Mouse (Mus musculus) midbrain, embryonic 14.5 days (tissue): ENCODE results near the gene Hist1h2bl. TPM values are rescaled to one million over a fixed set of nuclear protein-coding genes. Genes with fewer than 3 reads are reported as not detected.

ENCODE experiments used
- ATAC-seq: fragments of 200-750 bp; cut with Nextera tagmentation; 2 replicates; pipeline ENCODE4 v1.8.0; 2017; ENCODE audit warnings: moderate number of reproducible peaks, moderate library complexity; ENCODE audit not compliant: low FRiP score, low TSS enrichment
- DNase-seq: peaks from one replicate; pipeline ENCODE4 v3.0.0-alpha.2; 2015
- H3K27ac ChIP-seq: fragments of 300-500 bp; sonication (generic); replicated peaks from 2 replicates; pipeline ENCODE4 v1.5.1; 2014; ENCODE audit warnings: mild to moderate bottlenecking, low read depth, low read length, moderate library complexity
- H3K27me3 ChIP-seq: fragments of 300-500 bp; sonication (generic); 2 replicates; pipeline ENCODE4 v1.6.1; 2014; ENCODE audit warnings: low read length, control low read depth, mixed read lengths; ENCODE audit not compliant: control insufficient read depth, insufficient read depth
- H3K36me3 ChIP-seq: fragments of 300-500 bp; sonication (generic); 2 replicates; pipeline ENCODE4 v1.6.1; 2014; ENCODE audit warnings: low read length, control low read depth; ENCODE audit not compliant: control insufficient read depth, insufficient read depth
- H3K4me1 ChIP-seq: fragments of 300-500 bp; sonication (generic); 2 replicates; pipeline ENCODE4 v1.6.1; 2014; ENCODE audit warnings: mild to moderate bottlenecking, antibody characterized with exemption, low read length, control low read depth; ENCODE audit not compliant: control insufficient read depth, insufficient read depth
- H3K4me2 ChIP-seq: fragments of 300-500 bp; sonication (generic); 2 replicates; pipeline ENCODE4 v1.6.1; 2014; ENCODE audit warnings: mild to moderate bottlenecking, low read length, moderate library complexity
- H3K4me3 ChIP-seq: fragments of 300-500 bp; sonication (generic); replicated peaks from 2 replicates; pipeline ENCODE4 v1.5.1; 2014; ENCODE audit warnings: low read depth, low read length
- H3K9ac ChIP-seq: fragments of 300-500 bp; sonication (generic); replicated peaks from 2 replicates; pipeline ENCODE4 v1.6.1; 2014; ENCODE audit warnings: mild to moderate bottlenecking, low read length, moderate library complexity
- H3K9me3 ChIP-seq: fragments of 300-500 bp; sonication (generic); 2 replicates; pipeline ENCODE4 v1.6.1; 2016; ENCODE audit warnings: low read length, control low read depth, mixed read lengths; ENCODE audit not compliant: control insufficient read depth
- WGBS: fragments of 180-500 bp; shearing (Covaris S2); extraction: QIAGEN DNeasy Blood & Tissue Kit; methylation state at CpG from one replicate; pipeline ENCODE4 v1.1.7; 2014; 5-methylcytosine and 5-hydroxymethylcytosine counted together
- microRNA-seq: library from miRNA; unstranded; fragments of <30 nt; microRNA quantifications from one replicate; pipeline ENCODE4, GENCODE M21; 2016
- polyA plus RNA-seq: library from polyadenylated mRNA; unstranded; fragments of >200 nt; fragmentation: Nextera tagmentation; extraction: Ambion mirVana; gene quantifications from 2 replicates; pipeline ENCODE4 v1.2.1, GENCODE M21; 2014

Gene Hist1h2bl
- polyA plus RNA-seq, 1 experiment from 2014 or later, result not detected

DNA sequence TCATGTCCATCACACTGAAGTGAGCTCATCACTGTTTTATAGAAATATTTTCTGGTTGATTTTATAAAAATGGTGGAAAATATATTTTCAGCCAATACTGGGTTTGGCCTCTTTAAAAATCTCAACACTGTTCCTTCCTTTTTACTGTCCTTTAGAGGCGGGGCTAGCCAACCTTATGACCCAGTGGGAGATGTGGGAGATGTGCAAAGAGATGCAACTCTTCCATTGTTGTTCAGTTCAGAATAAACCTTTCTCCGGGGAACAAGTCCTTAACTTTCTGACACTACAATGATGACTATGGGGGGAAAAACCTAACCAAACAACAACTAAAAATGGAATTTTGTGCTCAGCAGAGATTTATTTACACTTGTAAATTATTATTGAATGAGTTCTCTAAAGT is 38.6 kb downstream of the Hist1h2bl start, which contains the start of gene Olfr1360:
Gene Olfr1360, minus strand, starts transcription at position 101 of the 400 bp plus-strand sequence.
- no peak within 1 kb of the TSS for H3K9ac ChIP-seq
- no peaks in the 10 kb centered on the region for H3K36me3 ChIP-seq
- DNase-seq (no peak), ATAC-seq (no peak)
- no peak within 1 kb of the TSS for H3K4me3 ChIP-seq
- H3K27ac ChIP-seq, result no peak within 1 kb of the TSS
- WGBS, result 84% methylated on average over 2 of the region's 2 CpGs
- no peak within 1 kb of the TSS for H3K4me2 ChIP-seq
- no peaks in the 10 kb centered on the region for H3K9me3 ChIP-seq
- H3K4me1 ChIP-seq, result no peaks in the 10 kb centered on the region
- no peaks in the 10 kb centered on the region for H3K27me3 ChIP-seq

Small RNA genes lying within 50 kb of the gene (microRNA-seq; reads per million reads assigned to microRNA genes)
- not detected for gene Gm44357
- not detected for gene Gm44367
- gene Gm44454, result not detected

Other genes starting within 250 kb of the Hist1h2bl start
- 3.2 and 5.1 TPM in 2 replicates for gene Nkapl, start 247.6 kb downstream of the Hist1h2bl start, polyA plus RNA-seq
- gene Zkscan4, start 237.2 kb downstream of the Hist1h2bl start, polyA plus RNA-seq, result 8.8 and 9.7 TPM in 2 replicates
- gene Gm10065, start 236.7 kb downstream of the Hist1h2bl start, polyA plus RNA-seq, result not detected in 2 replicates
- gene AK157302, start 220.9 kb downstream of the Hist1h2bl start, polyA plus RNA-seq, result 0.34 and 0.54 TPM in 2 replicates
- 4.7 and 6.6 TPM in 2 replicates for gene Gm11273, start 214.7 kb downstream of the Hist1h2bl start, polyA plus RNA-seq
- gene Zkscan8, start 185.0 kb downstream of the Hist1h2bl start, polyA plus RNA-seq, result 6.1 and 10.9 TPM in 2 replicates
- gene Olfr1366, start 173.3 kb downstream of the Hist1h2bl start, polyA plus RNA-seq, result 0.07 and 0.20 TPM in 2 replicates
- gene Olfr1535, start 156.2 kb downstream of the Hist1h2bl start, polyA plus RNA-seq, result 0.05 and 0.13 TPM in 2 replicates
- gene Olfr1364, start 134.4 kb downstream of the Hist1h2bl start, polyA plus RNA-seq, result not detected in 2 replicates
- not detected in 2 replicates for gene Olfr1362, start 102.1 kb downstream of the Hist1h2bl start, polyA plus RNA-seq
- not detected in 2 replicates for gene Olfr11, start 73.6 kb downstream of the Hist1h2bl start, polyA plus RNA-seq
- gene Olfr1361, start 52.8 kb downstream of the Hist1h2bl start, polyA plus RNA-seq, result not detected in 2 replicates
- gene Olfr1360, start 38.7 kb downstream of the Hist1h2bl start, polyA plus RNA-seq, result not detected in 2 replicates
- not detected in 2 replicates for gene Olfr1359, start 18.0 kb downstream of the Hist1h2bl start, polyA plus RNA-seq
- gene Hist1h2ai, start 279 bp upstream of the Hist1h2bl start, polyA plus RNA-seq, result 13.6 and 22.1 TPM in 2 replicates
- 2.9 and 6.0 TPM in 2 replicates for gene Hist1h3h, start 1.5 kb upstream of the Hist1h2bl start, polyA plus RNA-seq
- 1.1 and 1.4 TPM in 2 replicates for gene Hist1h2bm, start 5.9 kb upstream of the Hist1h2bl start, polyA plus RNA-seq
- gene Hist1h4j, start 18.9 kb upstream of the Hist1h2bl start, polyA plus RNA-seq, result 0.66 TPM in 2 replicates
- gene Hist1h4k, start 34.4 kb upstream of the Hist1h2bl start, polyA plus RNA-seq, result 2.3 TPM in 1 of 2 replicates, not detected in the other
- 2.4 and 4.4 TPM in 2 replicates for gene Hist1h2ak, start 37.7 kb upstream of the Hist1h2bl start, polyA plus RNA-seq
- gene Hist1h2bn, start 38.0 kb upstream of the Hist1h2bl start, polyA plus RNA-seq, result 1.0 and 1.6 TPM in 2 replicates
- 1.8 and 4.0 TPM in 2 replicates for gene Hist1h1b, start 64.5 kb upstream of the Hist1h2bl start, polyA plus RNA-seq
- 49.4 and 58.4 TPM in 2 replicates for gene Hist1h3i, start 67.2 kb upstream of the Hist1h2bl start, polyA plus RNA-seq
- 3.1 TPM in 1 of 2 replicates, not detected in the other for gene Hist1h2an, start 71.1 kb upstream of the Hist1h2bl start, polyA plus RNA-seq
- not detected in 2 replicates for gene Hist1h2bp, start 71.3 kb upstream of the Hist1h2bl start, polyA plus RNA-seq
- gene Hist1h2bq, start 94.1 kb upstream of the Hist1h2bl start, polyA plus RNA-seq, result 4.2 and 4.5 TPM in 2 replicates
- gene Hist1h2ao, start 94.3 kb upstream of the Hist1h2bl start, polyA plus RNA-seq, result not detected in 2 replicates
- gene Hist1h4m, start 95.6 kb upstream of the Hist1h2bl start, polyA plus RNA-seq, result not detected in 2 replicates
- gene Hist1h4n, start 116.1 kb upstream of the Hist1h2bl start, polyA plus RNA-seq, result 5.7 and 9.6 TPM in 2 replicates
- gene Hist1h2ap, start 117.4 kb upstream of the Hist1h2bl start, polyA plus RNA-seq, result 613 and 855 TPM in 2 replicates
- 4.0 and 4.1 TPM in 2 replicates for gene Hist1h2br, start 117.6 kb upstream of the Hist1h2bl start, polyA plus RNA-seq
- gene Zfp184, start 229.0 kb upstream of the Hist1h2bl start, polyA plus RNA-seq, result 16.8 and 18.2 TPM in 2 replicates